Mouse (Mus musculus): Measurements from ENCODE around the gene Frmpd4.
A peak's percentile ranks its signal among the peaks of the same experiment; 100 is the strongest.

Frmpd4 gene

DNA sequence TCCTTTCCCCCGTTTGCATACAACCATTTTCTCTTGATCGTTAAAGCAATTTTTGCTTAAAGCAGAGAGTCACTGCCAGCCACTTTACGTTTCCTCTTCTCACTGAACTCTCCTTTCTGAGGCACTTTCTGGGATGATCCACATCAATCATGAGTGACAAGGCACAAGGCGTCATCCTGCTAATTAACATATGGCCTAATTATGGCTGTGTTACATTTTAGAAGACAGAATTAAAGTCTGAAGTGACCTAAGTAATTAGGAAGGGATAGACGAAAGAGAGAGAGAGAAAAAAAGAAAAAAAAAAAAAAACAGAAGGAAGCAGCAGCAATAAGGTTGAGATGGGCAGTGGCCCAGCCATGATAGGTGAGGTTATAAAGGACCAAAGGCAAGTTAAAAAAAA, at the start of gene Frmpd4:
Gene Frmpd4, minus strand, starts transcription at position 101 of the 400 bp plus-strand sequence.
- no peak for DNase-seq (ENCODE audit: low spot score)

DNA sequence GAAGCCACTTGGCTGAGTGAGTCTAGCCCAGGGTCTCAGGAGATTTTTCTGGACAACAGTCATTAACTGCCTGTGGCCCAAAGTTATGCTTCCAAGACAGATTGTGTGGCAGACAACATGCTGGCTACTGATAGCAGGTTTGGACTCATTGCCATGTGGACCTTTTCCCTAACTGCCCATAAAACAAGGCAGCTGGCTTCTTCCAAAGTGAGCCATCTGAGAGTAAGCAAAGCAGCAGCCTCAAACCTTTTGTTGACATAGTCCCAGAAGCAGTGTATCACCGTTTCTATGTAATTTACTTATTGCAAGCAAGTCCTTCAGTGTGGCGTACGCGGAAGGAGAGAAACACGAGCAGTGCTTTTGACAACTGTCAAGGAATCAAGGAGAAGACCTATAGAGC, 18.2 kb upstream of the Frmpd4 start:
- no peak for DNase-seq (ENCODE audit: low spot score)

DNA sequence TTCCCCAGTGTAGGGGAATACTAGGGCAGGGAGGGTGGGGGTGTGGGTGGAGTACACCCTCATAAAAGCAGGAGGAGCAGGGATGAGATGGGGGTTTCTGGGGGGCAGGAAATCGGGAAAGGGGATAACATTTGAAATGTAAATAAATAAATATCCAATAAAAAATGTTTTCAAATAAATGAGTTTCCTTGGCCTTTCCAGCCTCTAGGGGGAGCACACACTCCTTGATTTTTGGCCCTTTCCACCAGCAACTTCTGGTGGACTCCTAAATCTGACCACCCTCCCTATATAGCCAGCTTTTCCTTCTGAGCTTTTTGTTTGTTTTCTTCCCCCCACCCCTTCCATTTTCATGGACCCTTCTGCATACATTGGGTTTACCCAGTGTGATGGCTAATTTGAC, 7.3 kb upstream of the Frmpd4 start:
- DNase-seq (ENCODE audit: low spot score) = no peak

DNA sequence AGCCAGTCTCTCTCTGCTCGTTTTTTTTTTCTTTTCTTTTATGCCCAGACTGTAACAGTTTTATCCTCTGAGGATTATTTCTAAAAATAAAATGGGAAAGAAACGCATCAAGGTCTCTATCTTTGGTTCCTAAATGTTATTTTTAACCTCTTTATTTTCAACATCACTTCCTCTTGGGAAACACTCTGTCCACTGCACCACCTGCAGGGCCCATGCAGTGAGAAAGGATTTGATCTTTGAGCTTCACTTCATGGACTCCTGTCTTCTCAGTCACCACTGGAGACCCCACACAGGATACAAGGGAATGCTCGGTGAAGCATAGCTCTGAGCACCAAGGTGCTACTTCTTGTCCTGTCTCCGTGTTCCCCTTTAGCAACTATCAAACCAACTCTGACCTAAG, 5.2 kb downstream of the Frmpd4 start:
- no peak for DNase-seq (ENCODE audit: low spot score)

DNA sequence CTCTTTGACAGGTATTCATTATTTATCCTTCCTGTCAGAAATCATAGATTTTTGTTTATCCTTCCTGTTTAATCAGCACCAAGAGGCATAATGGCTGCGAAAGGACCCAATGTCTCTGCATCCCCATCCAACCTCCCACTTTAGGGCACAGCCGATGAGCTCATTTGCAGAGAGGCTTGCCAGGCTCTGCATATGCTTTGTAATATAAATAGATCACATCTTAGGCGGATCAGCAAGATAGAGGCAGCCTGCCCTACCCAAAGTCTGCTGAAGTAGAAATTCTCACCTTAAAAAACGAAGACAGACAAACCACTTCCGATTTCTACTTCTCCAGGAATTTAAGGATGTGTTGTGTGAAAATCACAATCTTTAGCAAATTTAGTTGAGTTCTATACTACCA, 7.8 kb downstream of the Frmpd4 start:
- no peak for DNase-seq (ENCODE audit: low spot score)

DNA sequence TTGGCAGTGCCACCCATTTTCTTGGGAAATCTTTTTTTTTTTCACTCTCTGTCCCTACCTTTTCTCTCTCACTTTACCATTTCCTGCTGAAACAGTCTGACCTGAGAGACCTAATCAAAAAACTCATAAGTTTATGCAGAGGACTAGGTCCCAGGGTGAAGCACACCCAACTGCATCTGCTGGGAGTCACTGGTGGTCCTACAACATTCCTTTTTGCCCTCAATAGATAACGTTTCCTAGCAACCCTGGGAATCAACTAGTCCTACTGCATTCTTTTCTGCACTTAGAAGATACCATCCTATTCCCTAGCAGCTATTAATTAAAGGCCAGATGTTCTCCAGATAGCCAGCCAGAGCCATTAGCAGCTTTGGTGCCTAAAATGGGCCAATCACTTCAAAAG, 71.8 kb downstream of the Frmpd4 start:
- no peak for DNase-seq (ENCODE audit: low spot score)

DNA sequence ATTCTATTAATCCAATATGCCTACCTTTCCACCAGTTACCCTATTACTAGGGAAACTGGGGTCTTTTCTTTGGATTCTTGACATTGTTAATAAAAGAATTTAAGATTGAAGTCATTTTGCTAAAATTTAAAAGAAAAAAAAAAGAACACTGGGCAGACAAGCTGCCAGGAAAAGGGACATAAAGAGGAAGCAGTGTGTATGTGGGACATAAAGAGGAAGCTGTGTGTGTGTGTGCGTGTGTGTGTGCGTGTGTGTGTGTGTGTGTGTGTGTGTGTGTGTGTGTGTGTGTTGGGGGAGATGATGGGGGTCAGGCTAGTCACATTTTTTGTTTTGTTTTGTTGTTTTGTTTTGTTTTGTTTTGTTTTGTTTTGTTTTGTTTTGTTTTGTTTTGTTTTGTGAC, 121.8 kb downstream of the Frmpd4 start:
- DNase-seq (ENCODE audit: low spot score) = no peak

DNA sequence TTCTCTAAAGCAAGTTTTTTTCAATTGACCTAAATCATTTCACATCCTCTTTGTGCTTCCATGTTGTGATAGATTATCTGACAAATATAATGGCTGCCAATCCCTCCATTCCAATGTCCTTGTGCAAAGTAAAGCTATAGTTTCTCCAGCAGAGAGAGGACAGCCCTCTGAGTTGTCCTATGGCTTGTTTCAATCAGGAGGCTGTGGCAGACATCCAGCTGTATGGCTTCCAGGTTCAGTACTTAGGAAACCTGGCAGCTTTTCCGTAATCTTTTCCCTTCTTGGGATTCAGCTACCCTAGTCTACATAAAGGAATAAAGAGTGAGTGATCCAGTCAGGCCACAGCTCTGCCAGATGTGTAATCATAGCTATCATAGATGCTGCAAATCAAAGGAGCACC, 145.8 kb downstream of the Frmpd4 start:
- no peak for DNase-seq (ENCODE audit: low spot score)

DNA sequence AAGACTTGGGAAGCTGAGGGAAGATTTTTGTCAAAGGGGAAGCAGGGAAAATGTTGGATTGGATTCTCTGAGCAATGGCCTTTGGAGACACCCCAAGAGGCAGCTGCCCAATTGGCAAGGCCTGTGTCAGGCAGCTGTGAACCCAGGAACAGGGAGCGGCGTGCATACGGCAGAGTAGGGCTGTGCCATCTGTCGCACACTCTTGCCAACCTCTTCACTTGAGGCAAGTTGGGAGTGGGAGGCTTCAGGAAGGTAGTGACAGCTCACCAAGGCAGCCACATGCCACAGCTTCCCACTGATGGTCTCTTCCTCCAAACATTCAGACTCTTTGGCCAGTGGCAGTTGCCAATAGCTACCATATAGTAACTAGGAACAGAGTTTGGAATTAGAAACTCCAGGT, 147.2 kb downstream of the Frmpd4 start:
- DNase-seq (ENCODE audit: low spot score) = no peak

DNA sequence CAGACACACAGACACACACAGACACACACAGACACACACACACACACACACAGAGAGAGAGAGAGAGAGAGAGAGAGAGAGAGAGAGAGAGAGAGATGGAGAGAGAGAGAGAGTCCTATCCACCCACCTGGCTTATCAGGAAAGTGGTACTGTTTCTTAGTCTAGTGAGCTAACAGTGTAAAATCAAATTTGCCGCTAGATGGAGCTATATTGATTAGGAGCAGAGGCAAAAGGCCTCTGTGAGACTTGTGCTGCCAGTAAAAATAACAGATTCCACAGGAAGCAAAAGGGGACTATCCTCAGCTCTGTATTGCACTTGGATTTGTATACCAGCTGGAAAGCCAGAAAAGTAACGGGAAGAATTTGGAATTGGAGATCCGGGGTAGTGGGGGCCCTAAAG, 161.6 kb downstream of the Frmpd4 start:
- DNase-seq (ENCODE audit: low spot score) = peak; percentile 71

DNA sequence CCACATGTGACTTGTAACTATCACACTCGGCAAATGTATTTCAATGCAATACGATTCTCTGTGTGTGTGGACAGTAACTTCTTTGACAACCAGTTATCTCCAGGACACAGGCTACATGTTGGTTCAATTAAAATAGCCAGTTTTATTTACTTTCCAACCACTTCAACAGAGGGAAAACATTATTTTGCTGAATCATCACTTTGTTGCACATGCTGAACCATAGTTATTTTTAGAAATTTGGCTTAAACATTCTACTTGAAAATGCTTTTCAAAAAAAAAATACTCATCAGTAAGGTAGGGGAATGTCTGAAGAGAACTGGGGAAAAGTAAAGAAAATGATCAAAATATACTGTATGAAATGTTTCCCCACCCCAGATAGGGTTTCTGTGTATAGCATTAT, 173.5 kb downstream of the Frmpd4 start:
- no peak for DNase-seq (ENCODE audit: low spot score)

DNA sequence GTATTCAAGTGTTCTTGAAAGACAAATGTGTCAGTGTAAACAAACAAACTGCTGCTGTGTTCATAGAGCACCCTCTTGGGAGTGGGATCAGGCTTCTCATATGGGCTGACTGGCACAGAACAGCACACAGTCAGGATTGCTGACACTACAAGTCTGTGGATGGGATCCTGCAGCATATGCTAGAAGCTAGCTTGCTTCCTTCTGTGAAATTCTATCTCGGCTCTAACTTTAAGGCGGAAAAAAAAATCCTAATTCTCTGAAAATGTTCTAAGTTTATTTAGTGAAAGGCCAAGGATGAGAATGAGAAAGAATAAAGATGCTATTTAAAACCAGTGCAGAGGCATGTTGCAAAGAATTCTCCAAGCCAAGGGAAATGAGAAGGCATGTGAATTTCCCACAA, 226.6 kb downstream of the Frmpd4 start:
- DNase-seq (ENCODE audit: low spot score) = no peak

DNA sequence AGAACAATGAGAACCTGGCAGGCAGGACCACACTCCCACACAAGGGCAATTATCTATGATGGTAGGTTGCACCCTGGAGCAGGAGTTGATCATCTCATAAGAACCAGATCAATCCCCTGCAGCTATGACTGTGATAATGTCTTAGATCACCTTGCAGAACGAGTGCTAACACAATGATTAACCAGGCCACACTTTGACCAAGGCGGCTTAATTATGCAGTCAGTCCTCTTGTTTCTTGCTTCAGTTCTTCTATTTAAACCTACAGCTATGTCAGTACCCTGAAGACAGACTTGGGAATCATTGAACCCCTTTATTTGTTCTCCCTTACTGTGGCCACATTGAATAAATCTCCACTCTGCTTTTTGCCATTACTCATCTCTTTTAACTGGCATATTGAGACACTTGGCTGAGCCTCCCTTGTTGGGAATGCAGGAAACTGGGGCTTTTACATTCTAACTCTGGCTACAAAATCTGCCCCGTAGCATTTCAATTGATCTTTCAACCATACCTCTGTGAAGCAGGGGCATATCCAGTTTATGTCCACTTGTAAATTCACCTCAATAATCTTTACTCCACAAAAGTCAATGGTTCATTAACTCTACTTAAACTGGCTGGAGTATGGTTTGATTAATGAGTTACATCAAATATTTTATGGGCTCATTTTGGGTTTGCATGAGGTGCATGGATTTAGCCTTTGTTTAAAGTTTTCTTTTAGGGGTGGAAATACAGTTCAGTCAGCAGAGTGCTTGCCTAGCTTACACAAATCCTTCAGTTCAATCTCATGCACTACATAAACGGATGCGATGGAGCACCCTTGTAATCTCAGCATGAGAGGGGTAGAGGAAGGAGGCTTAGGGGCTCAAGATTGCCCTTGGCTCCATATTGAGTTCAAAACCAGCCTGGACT, 227.5 kb downstream of the Frmpd4 start:
- no peak for DNase-seq (ENCODE audit: low spot score)

DNA sequence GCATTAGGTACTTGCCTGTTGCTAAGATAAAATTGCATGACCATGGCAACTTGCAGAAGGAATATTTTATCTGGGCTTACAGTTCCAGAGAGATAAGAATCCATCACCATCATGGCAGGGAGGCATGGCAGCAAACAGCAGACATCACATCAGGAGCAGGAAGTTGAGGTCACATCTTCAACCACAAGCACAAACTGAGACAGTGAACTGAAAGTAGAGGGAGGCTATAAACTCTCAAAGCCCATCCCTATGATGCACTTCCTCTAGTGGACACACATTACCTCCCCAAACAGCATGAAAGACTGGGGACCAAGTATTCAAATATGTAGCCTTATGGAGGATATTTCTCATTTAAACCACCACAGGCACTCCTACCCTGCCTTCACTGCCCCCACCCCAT, 238.8 kb downstream of the Frmpd4 start:
- no peak for DNase-seq (ENCODE audit: low spot score)

DNA sequence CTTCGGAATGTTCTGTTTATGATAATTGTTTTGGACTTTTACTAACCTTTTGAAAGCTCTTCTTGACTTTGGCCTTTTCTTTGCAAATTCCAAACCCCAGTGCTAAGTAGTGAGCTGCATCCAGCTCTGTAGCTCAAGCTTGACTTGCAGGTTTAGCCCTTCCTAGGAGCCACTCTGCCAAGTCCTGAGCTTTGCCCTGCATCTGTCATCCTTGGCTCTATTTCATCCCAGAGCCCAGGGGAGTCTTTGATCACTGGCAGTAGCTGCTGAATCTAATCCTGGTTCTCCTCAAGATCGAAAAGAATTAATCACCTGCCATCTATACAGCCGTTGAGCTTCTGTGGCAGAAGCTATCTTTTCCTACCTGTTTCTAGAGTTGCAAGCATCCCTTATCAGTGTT, 251.9 kb downstream of the Frmpd4 start:
- DNase-seq (ENCODE audit: low spot score) = no peak

DNA sequence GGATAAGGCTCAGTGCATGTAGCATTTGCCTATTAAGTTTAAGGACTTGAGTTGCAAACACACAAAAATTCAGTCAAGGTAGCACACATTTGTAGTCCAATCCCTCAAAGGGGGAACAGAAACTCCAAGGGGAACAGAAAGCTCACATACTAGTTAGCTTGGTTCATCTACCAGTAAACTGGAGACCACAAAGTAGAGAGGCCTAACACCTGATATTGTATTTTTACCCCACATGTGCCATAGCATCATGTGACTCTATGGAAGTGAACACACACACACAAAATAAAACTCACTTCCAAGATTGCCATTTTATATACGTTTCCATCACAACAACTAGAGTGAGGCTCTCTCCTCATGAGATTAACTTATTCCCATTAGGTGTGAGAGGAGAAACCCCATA, 264.9 kb downstream of the Frmpd4 start:
- DNase-seq (ENCODE audit: low spot score) = no peak

DNA sequence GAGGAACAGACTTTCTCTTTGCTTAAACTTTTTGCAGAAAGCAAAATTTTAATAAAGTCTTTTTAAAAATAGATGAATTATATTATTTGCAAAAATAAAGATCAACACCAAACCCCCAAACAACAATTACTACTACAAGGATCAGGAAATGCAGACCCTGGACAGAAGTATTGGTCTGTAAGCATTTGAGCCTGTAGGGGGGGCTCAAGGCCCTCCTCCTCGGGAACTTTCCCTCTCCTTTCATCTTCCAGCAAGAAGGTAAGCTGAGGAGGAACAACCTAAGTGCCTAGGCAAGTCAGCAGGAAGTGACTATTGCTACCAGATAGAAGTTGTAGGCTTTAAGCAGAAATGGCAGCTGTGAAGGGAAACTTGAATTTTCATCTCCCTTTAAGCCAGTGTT, 266.9 kb downstream of the Frmpd4 start:
- DNase-seq (ENCODE audit: low spot score) = no peak

DNA sequence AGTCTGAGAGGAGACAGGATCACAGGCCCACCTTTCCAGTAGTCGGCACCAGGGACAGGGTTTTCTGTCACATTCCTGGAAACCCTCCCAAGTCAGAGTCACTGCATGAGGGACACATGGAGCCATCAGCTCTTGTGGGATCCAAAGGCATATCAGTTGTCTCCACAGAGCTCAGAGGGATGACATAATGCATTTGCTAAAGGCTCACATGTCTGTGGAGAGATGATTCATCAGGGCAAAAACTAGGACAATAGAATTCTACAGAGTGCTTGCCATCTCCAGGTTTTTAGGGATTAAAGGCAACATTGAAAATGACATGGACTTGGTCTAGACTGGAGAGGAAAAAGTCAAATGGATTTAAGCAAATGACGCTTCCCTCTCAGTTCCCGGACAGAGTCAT, 284.5 kb downstream of the Frmpd4 start:
- DNase-seq (ENCODE audit: low spot score) = no peak

DNA sequence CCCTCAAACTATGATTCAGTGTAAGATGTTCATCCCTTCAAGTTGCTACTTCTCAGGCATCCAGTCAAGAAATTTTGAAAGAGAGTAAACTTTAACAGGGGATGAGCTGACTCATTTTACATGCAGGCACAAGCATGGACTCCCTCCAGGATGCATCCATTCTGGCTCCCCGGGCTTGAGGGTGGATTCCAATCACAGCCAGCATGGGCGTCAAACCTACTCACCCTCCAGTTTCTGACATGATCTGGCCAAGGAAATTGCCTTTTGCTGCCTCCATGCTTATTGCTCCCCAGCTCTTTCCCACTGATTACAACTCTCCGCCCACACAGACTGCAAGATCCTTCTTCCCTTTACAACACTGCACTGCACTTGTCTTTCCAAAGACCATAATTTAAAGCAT, 370.0 kb downstream of the Frmpd4 start:
- DNase-seq (ENCODE audit: low spot score) = no peak

DNA sequence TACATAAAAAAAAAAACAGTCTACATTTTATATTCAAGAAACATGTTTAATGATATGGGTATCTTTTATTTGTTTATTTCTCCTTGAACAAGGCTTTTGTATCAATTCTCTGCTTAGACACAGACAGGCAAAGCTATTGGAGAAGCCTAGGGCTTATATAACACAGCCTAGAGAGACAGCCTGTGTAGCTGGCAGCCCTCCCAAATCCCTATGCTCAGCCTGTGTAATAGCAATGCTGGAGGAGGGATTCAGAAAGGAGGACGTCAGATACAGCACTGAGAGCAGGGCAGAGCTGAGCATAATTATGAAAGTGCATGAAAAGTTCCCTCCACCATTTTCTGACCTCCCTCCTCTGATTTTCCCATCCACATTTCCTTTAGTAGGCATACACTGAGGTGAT, 385.1 kb downstream of the Frmpd4 start:
- DNase-seq (ENCODE audit: low spot score) = no peak

DNA sequence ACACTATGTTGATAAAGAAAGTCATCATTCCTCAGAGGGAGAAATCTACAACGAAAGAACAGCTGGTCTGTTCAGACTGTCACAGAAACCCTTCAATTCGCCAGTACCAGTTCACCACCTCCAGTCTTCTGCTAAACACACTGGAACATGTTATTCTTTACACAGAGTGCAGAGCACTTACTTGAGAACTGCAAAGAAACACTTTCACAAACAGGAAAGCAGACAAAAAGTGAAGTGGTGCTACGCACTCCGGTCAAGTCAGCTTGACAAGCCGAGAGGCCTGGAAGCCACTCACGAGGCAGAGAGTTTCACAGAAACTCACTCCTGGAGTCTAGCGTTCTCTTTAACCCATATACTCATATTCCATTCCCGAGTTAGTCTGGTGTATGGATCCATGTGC, 387.5 kb downstream of the Frmpd4 start:
- no peak for DNase-seq (ENCODE audit: low spot score)

DNA sequence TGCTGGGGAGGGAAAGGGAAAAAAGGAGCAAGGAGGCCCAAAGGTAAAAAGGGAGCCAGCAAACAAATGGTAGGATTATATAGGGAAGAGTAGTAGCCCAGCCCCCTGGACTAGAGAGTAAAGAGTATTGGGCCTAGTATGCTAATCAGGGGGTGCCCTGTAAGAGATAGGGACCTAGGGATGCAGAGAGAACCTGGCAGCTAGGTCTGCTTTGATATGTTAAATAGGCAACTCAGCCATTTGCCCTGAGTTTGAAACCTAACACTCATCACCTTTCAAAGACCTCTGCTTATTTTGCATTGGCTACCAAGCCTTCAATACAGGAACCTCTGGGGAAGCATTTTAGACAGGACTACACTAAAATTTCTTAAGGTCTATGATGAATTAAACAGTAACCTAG, 414.0 kb downstream of the Frmpd4 start:
- DNase-seq (ENCODE audit: low spot score) = no peak

DNA sequence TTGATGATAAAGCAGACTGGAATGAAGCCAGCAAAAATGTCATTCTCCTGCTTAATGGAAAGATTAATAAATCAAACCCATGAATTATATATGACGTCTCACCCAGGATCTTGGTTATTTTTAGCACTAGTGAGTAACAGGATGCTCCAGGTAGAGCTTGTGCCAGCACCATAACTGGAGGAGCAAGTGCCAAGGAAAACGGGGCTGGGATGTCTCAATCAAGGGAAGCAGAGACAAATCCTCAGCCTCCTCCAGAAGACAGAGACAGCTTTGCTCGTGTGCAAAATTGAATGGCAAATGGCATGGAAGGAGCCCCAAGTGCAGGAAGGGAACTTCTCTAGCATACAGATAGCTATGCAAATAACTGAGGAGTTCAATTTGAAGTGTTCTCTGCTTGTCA, 418.2 kb downstream of the Frmpd4 start:
- no peak for DNase-seq (ENCODE audit: low spot score)

DNA sequence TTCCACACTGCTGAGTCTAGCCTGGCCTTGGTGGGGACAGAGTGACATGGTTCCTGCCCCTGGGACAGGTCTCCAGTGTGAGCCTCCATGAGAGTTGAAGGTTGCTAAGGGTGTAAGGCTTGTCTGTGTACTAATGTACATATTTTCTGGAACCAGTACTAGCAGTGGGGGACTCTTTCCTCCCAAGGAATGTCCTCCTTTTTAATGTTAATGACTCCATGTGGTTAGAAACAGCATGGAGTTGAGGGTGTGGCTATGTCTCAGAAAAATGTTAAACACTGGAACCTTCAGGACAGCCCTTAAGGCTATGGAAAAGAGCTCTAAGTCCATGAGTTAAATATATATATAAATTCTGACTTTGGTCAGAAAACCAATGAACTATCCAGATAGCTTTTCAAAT, 436.0 kb downstream of the Frmpd4 start:
- DNase-seq (ENCODE audit: low spot score) = no peak

Measured in embryo, embryonic 10.5 days (tissue).